In genomic region chr4:142517478-142518455, GRCm38 (mm10) we compare ENCODE assay signal across 13 mouse cellular contexts.
A peak's percentile ranks its signal among the peaks of the same experiment; 100 is the strongest.
DNase-seq lines count a peak whose midpoint lies in the region; ATAC-seq lines count a peak whose summit lies in the region.
"Had no signal": no experiment of that assay in that cellular context is flagged by ENCODE, and none has a peak within 500 bp of the region (broad histone marks: within the 10 kb centered on the region; RNA-seq: fewer than 3 reads in every experiment).

No protein-coding gene starts in this region.

- ATAC-seq in forebrain, embryonic 13.5 days = peak; percentile 45; the same call in 1 of the 2 replicates
- peak; percentile 60 for ATAC-seq in forebrain, embryonic 15.5 days (replicated peaks)
- peak; percentile 65 for ATAC-seq in hindbrain, embryonic 15.5 days (ENCODE audit: low FRiP score, low read depth)
- ATAC-seq in midbrain, embryonic 15.5 days (replicated peaks) = peak; percentile 73

- no peak for DNase-seq in forebrain, embryonic 10.5 days (ENCODE audit: extremely low spot score, low spot score)
- DNase-seq in kidney, adult 9 months = no peak
- no peak for DNase-seq in thymus, postnatal 14 days
- no peak for DNase-seq in thymus, postnatal 10 days (ENCODE audit: low spot score in 2 of 2)
- DNase-seq: gastrocnemius, postnatal 25 days; kidney, postnatal 4 days had no signal

- no peak overlapping the region for H3K9ac ChIP-seq in forebrain, embryonic 13.5 days
- no peak overlapping the region for H3K9ac ChIP-seq in forebrain, embryonic 15.5 days (replicated peaks)
- H3K9ac ChIP-seq in hindbrain, embryonic 15.5 days = no peak overlapping the region
- no peak overlapping the region for H3K9ac ChIP-seq in midbrain, embryonic 15.5 days
- H3K9ac ChIP-seq: heart, embryonic 15.5 days; neural tube, embryonic 12.5 days had no signal

- H3K27me3 ChIP-seq in forebrain, embryonic 13.5 days = no peaks in the 10 kb centered on the region
- no peaks in the 10 kb centered on the region for H3K27me3 ChIP-seq in forebrain, embryonic 10.5 days (ENCODE audit: poor library complexity, severe bottlenecking)
- no peaks in the 10 kb centered on the region for H3K27me3 ChIP-seq in forebrain, embryonic 15.5 days
- H3K27me3 ChIP-seq in hindbrain, embryonic 15.5 days = no peaks in the 10 kb centered on the region
- no peaks in the 10 kb centered on the region for H3K27me3 ChIP-seq in midbrain, embryonic 15.5 days (replicated peaks)
- H3K27me3 ChIP-seq: CH12.LX; heart, embryonic 15.5 days; neural tube, embryonic 12.5 days had no signal

- H3K9me3 ChIP-seq in forebrain, embryonic 13.5 days (replicated peaks) = no peaks in the 10 kb centered on the region
- H3K9me3 ChIP-seq in forebrain, embryonic 10.5 days = no peaks in the 10 kb centered on the region
- no peaks in the 10 kb centered on the region for H3K9me3 ChIP-seq in forebrain, embryonic 15.5 days
- no peaks in the 10 kb centered on the region for H3K9me3 ChIP-seq in hindbrain, embryonic 15.5 days
- H3K9me3 ChIP-seq in midbrain, embryonic 15.5 days = no peaks in the 10 kb centered on the region
- H3K9me3 ChIP-seq: neural tube, embryonic 12.5 days had no signal

- H3K4me3 ChIP-seq in forebrain, embryonic 13.5 days = no peak overlapping the region
- H3K4me3 ChIP-seq in forebrain, embryonic 10.5 days = no peak overlapping the region
- no peak overlapping the region for H3K4me3 ChIP-seq in forebrain, embryonic 15.5 days
- H3K4me3 ChIP-seq in hindbrain, embryonic 15.5 days = no peak overlapping the region
- H3K4me3 ChIP-seq in midbrain, embryonic 15.5 days = no peak overlapping the region
- H3K4me3 ChIP-seq: heart, embryonic 15.5 days; neural tube, embryonic 12.5 days had no signal

- H3K36me3 ChIP-seq in forebrain, embryonic 13.5 days (ENCODE audit: poor library complexity, severe bottlenecking) = no peaks in the 10 kb centered on the region
- no peaks in the 10 kb centered on the region for H3K36me3 ChIP-seq in forebrain, embryonic 10.5 days (replicated peaks)
- no peaks in the 10 kb centered on the region for H3K36me3 ChIP-seq in forebrain, embryonic 15.5 days
- no peaks in the 10 kb centered on the region for H3K36me3 ChIP-seq in hindbrain, embryonic 15.5 days
- H3K36me3 ChIP-seq in midbrain, embryonic 15.5 days (replicated peaks) = no peaks in the 10 kb centered on the region
- H3K36me3 ChIP-seq: heart, embryonic 15.5 days; neural tube, embryonic 12.5 days had no signal

- peaks cover 12% of the 10 kb centered on the region for H3K4me1 ChIP-seq in forebrain, embryonic 13.5 days
- peaks cover 9% of the 10 kb centered on the region; the same call in 1 of the 2 replicates for H3K4me1 ChIP-seq in forebrain, embryonic 10.5 days
- peaks cover 6% of the 10 kb centered on the region; the same call in 1 of the 2 replicates for H3K4me1 ChIP-seq in forebrain, embryonic 15.5 days
- peaks cover 7% of the 10 kb centered on the region for H3K4me1 ChIP-seq in hindbrain, embryonic 15.5 days (replicated peaks)
- H3K4me1 ChIP-seq in midbrain, embryonic 15.5 days = peaks cover 13% of the 10 kb centered on the region
- H3K4me1 ChIP-seq: heart, embryonic 15.5 days had no signal

- H3K27ac ChIP-seq in forebrain, embryonic 13.5 days = peak overlapping the region; percentile 12
- no peak overlapping the region for H3K27ac ChIP-seq in forebrain, embryonic 10.5 days
- peak overlapping the region; percentile 39 for H3K27ac ChIP-seq in forebrain, embryonic 15.5 days (replicated peaks)
- H3K27ac ChIP-seq in hindbrain, embryonic 15.5 days (replicated peaks) = peak overlapping the region; percentile 48
- peak overlapping the region; percentile 46 for H3K27ac ChIP-seq in midbrain, embryonic 15.5 days
- H3K27ac ChIP-seq: heart, embryonic 15.5 days; neural tube, embryonic 12.5 days had no signal

- H3K4me2 ChIP-seq in forebrain, embryonic 13.5 days = no peak overlapping the region
- H3K4me2 ChIP-seq in forebrain, embryonic 15.5 days (replicated peaks) = no peak overlapping the region
- no peak overlapping the region for H3K4me2 ChIP-seq in hindbrain, embryonic 15.5 days
- H3K4me2 ChIP-seq in midbrain, embryonic 15.5 days = no peak overlapping the region
- H3K4me2 ChIP-seq: heart, embryonic 15.5 days; neural tube, embryonic 12.5 days had no signal

- 63% methylated on average over 21 of the region's 21 CpGs for WGBS in forebrain, embryonic 13.5 days
- 79% methylated on average over 21 of the region's 21 CpGs for WGBS in forebrain, embryonic 10.5 days
- WGBS in forebrain, embryonic 15.5 days = 57% methylated on average over 21 of the region's 21 CpGs
- 49% methylated on average over 21 of the region's 21 CpGs for WGBS in hindbrain, embryonic 15.5 days
- WGBS in midbrain, embryonic 15.5 days = 47% methylated on average over 21 of the region's 21 CpGs
